Mouse (Mus musculus) kidney, adult 2 months (tissue): ENCODE results near the gene Wwtr1.

ENCODE experiments used
- CTCF ChIP-seq: fragments of 200-500 bp; conservative IDR thresholded peaks from 2 replicates; pipeline ENCODE4 v1.5.1; 2011; ENCODE audit warnings: low read depth, mild to moderate bottlenecking, control low read depth, low read length, moderate library complexity, mixed read lengths; ENCODE audit not compliant: insufficient read depth, insufficient read length
- POLR2A ChIP-seq: fragments of 200-500 bp; IDR thresholded peaks from one replicate; pipeline ENCODE4 v1.6.1; 2011; ENCODE audit warnings: low read depth, low read length, control low read depth

GRCm38 (mm10) chr3:57595506-57595905 lies 19.8 kb upstream of the Wwtr1 start:
- TF ChIP-seq POLR2A (no peak), CTCF (no peak)
